Mouse (Mus musculus): ENCODE data around the gene Gga1.
"Not testable (repeated sequence)": the region's sequence is repeated elsewhere in the genome, so short reads cannot be mapped to it uniquely, and the experiment has no call there.

Gga1 gene

DNA sequence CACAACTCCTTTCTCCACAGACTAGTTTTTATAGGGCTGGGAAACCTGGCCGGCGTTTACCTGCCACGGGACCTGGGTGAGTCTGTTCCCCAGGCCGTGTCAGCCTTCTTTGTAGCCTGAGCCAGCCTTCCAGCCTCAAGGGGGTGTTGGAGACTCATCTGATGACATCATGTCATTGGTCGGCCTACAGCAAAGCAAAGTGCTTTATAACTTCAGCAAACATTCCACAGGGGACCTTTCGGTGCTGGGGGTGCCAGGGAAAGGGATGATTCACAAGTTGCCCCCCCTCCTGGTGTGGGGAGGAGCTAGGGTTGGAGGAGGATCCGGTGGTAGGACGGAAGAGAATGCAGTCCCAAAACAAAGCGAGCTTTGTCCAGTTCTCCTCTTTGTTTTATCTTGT lies 32.2 kb upstream of the Gga1 start:
- no peak for ATAC-seq (ENCODE audit: insufficient number of reproducible peaks, low FRiP score, low TSS enrichment)

DNA sequence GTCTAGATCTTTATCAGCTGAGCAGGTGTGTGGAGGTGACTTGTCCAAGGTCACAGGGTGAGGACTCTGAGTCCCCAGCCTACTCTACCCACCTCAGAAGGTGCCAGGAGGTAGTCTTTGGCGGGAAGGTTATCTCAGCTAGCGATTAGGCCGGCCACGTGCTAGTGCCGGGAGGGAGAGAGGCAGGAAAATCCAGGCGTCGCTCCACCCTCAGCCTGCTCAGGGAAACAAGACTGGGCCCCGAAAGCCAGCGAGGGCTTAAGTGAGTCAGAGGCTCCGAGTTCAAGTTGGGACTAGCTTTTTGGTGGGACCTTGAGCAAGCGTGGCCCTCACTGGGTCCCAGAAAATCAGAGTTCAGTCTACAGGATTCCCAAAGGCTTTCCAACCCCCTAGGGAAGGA lies 31.7 kb upstream of the Gga1 start:
- ATAC-seq (ENCODE audit: insufficient number of reproducible peaks, low FRiP score, low TSS enrichment) = no peak

DNA sequence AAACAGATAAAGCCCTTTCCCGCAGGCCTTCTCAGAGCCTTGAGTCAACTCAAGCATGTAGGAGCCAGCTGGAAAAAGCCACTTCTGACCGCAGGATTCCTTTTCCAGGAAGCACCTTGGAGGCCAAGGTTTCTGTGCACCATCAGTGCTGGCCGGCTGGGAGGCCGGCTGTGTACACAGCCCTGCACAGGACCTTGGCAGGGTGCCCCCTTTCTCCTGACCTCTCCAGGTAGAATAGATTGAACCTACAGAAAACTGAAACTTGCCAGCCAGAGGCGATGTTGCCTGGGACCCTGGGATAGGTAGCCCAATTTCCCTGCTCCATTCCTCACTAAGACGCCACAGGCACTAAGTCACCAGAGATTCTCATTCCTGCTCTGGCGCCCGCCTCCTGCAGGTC lies 31.1 kb upstream of the Gga1 start:
- no peak for ATAC-seq (ENCODE audit: insufficient number of reproducible peaks, low FRiP score, low TSS enrichment)

DNA sequence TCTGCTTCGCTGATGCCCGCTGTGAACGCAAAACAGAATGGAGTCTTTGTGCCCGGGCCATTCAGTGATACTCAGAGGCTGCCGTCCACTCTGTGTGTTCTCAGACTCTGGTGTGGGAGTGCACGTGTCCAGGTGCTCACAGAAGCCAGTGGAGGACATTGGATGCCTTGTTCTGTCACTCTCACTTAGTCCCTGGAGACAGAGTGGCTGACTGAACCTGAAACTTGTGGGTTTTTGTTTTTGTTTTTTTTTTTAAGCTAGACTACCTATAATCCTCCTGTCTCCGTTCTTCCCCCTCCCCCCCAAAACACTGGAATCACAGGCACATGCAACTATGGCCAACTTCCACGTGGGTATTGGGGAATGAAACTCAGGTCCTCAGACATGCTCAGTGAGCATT lies 30.6 kb upstream of the Gga1 start:
- ATAC-seq (ENCODE audit: insufficient number of reproducible peaks, low FRiP score, low TSS enrichment) = no peak

DNA sequence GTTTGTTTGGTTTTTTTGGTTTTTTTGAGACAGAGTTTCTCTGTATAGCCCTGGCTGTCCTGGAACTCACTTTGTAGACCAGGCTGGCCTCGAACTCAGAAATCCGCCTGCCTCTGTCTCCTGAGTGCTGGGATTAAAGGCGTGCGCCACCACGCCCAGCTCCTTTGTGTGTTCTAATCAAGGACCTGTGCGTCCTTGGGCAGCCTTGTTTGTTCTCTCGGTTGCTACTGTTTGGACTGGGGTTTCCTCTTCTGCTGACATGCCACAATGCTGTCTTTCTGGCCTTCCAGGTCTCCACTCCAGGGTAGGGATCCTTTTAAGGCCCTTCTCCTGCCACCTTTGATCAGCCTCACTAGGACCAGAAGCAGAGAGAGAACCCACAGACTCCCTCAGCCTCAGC lies 30.2 kb upstream of the Gga1 start:
- ATAC-seq (ENCODE audit: insufficient number of reproducible peaks, low FRiP score, low TSS enrichment) = not testable (repeated sequence)

DNA sequence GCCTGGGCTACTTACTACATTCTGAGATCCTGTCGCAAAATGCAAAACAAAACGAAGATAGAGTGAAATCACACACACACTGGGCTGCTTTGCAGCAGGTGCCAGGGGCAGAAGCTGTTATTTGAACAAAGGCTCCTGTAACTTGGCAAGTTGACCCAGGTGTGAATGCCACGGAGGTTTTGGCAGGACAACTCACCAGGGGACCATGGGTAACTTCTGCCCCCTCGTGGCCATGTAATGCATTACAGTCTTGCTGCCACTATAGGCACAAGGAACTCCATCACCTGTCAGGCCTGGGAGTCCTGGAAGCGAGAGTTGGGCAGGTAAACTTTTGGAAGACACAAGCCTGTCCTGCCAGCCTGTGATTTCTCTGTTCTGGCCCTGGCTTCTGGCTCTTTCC lies 28.5 kb upstream of the Gga1 start:
- no peak for ATAC-seq (ENCODE audit: insufficient number of reproducible peaks, low FRiP score, low TSS enrichment)

DNA sequence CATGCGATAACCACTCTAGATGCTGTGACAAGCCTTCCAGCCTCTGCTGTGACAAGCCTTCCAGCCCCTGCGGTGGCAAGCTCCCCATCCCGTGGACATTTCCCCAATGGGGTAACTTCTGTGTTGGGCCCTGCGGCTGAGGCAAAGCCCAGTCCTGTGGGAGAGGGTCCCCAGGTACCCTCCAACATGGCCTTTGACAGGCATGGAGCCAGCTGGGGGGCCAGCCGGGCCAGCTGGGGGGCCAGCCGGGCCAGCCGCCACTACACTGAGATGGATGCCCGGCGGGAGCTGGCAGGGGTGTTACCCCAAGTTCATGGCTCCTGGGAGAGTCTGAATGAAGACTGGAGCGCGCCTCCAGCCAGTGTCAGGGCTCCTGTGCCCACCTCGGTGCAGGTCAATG lies 27.5 kb upstream of the Gga1 start:
- no peak for ATAC-seq (ENCODE audit: insufficient number of reproducible peaks, low FRiP score, low TSS enrichment)

DNA sequence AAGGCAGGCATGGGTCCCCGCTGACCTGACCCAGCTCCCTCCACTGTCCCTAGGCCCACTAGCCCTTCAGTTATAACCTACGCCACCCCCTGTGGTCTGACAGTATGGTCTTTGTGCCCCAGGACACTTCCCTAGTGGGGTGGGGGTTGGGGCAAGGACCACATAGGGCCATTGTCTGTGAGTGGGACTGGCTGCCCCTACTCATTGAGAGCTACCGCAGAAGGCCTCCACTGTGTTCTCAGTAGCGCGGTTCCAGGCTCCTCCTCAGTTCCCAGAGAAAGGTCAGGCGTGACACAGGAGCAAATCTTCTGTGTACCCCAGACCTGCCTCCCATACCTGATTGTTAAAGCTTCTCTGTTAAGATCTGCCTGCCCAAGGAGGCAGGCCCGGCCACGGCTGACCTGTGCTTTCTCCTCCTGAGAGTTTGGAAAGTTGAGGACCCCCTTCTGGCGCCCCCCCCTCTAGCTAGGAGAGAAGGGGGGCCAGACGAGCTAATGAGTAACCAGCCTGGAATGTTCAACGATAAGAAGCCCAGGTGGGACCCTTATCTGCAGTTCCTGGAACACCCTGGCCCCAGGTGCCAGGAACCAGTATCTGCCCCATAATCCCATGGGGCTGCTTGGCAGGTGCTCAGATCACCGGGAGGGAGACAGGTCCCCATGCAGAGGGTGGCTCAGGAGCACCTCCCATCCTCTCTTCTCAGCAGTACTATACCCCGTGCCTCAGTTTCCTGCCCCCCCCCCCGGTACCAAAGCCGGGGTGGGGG lies 26.7 kb upstream of the Gga1 start:
- ATAC-seq (ENCODE audit: insufficient number of reproducible peaks, low FRiP score, low TSS enrichment) = no peak

DNA sequence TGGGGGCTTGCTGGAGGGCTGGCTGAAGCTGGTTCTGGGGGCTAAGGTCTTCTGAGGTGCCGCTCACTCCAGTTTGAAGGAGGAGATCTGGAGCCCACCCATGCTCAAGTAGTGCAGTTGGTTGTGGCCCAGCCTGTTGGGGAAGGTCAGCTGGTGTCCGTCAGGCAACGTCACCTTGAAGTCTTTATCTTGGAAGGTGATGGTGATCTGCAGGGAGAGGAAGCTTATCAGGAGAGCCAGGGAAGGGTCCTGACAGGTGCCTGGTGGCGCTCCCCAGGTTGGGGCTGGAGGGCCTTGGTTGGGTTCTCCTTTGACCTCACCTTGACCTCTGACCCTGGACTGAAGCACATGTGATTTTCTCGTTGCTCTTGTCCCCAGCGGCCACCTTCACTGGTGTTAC lies 26.0 kb upstream of the Gga1 start:
- ATAC-seq (ENCODE audit: insufficient number of reproducible peaks, low FRiP score, low TSS enrichment) = no peak

DNA sequence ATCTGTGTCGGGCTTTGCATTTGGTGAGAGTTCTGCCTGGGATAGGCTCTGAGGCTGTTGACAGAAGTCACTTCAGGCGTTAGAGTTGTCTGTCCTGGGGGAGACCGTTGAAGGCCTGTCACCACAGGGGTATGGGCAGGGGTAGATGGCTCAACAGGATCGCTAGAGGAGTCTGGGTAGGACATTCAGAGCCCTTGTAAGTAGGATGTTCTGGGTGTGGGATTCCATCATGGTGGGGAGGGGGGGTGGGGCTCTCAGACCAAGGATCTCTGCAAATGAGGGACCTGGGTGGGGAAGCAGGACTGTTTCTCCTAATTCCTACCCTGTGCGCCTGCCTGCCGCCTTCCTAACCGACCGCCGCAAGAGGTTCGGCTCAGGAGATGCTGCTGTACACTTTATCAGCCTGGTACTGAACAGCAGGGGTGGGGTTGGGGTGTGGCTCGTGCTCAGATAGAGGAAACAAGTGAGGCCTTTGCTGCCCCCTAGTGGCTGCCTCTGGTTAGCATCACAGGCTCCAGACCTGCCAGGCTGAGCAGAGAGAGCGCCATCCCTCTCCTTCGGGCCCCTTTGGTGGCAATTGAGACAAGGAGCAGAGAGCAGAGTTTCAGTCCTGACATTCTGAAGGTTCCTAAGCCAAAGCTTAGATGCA lies 25.4 kb upstream of the Gga1 start:
- peak; percentile 74; the same call in 1 of the 2 replicates for ATAC-seq (ENCODE audit: insufficient number of reproducible peaks, low FRiP score, low TSS enrichment)

DNA sequence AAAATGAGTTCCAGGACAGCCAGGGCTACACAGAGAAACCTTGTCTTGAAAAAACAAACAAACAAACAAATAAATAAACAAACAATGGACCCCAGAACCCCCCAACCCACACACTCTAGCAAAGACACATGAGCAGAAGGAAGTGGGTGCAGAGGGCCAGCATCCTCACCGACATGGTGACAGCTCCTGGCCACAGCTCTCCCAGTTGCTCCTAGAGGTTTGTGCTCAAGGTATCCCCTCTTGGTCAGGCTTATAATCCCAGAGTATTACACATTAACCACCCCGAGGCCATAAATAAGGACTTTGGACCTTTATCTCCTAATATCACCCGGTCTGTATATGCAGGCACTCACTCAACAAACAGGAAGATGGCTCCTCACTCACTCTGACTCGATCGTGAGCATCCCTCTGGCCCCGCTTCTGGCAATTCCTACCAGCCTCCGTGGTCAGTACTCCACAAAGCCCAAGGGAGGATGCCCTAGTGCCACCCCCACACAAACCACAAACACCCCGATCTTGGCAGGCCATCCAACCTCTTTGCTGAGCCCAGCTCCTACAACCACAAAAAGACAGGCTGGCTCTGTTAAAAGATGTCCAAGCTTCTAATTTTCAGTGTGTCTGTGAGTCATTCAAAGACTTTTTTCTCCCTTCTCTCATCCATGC lies 21.6 kb upstream of the Gga1 start, which contains the start of gene Lgals2:
Lgals2 (minus strand) TSS at position 227 of the 663 bp plus-strand sequence.
- no peak for ATAC-seq (ENCODE audit: insufficient number of reproducible peaks, low FRiP score, low TSS enrichment)

DNA sequence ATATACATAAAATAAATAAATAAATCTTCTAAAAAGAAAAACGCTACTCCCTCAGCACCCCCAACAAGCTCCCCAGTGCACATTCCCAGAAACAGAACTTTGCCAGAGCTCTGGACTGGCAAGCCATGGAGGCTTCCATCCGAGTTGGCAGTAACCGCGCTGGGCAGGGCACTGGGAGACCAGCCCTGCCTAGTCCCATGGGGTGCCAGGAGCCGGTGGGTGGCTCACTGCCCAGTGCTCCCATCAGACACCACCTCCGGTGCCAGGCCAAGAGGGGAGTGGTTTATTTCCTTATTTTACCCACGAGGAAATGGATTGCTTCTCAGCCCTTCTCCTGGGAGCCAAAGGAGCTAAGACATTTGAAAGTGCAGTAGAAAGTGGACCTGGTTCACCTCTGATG lies 20.0 kb upstream of the Gga1 start:
- no peak for ATAC-seq (ENCODE audit: insufficient number of reproducible peaks, low FRiP score, low TSS enrichment)

DNA sequence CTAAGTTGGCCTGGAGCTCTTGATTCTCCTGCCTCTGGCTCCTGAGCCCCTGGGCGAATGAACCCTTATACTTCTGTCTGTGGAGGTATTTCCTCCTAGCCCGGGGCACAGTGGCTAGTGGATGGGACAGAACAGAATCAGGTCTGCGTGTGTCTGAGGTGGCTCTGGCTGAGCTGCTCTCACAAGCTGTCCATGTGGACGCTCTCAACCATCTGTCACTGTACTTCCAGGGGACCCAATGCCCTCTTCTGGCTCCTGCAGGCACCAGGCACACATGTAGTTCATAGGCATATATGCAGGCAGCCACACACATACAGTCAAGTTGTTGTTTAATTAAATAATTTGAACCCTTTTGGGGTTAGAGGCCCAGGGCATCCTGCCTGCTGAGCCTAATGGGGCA lies 17.7 kb upstream of the Gga1 start:
- ATAC-seq (ENCODE audit: insufficient number of reproducible peaks, low FRiP score, low TSS enrichment) = peak; percentile 93

DNA sequence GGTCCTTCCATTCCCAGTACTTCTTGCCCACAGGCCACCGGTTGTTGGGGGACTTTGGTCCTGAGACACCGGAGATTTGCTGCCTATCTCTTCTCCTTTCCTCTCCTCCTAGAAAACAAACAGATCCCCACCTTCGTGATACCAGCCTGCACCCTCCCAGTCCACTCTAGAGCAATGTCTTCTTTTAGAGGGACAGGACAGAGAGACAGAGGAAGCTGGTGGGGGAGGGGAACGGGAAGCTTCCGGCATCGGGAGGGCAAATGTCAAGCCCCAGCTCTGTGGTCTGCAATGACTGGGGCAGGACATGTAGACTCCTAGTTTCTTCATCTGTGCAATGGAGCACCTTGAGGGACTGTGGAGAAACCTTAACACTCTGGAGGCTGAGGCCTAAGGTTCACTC lies 17.3 kb upstream of the Gga1 start:
- no peak for ATAC-seq (ENCODE audit: insufficient number of reproducible peaks, low FRiP score, low TSS enrichment)

DNA sequence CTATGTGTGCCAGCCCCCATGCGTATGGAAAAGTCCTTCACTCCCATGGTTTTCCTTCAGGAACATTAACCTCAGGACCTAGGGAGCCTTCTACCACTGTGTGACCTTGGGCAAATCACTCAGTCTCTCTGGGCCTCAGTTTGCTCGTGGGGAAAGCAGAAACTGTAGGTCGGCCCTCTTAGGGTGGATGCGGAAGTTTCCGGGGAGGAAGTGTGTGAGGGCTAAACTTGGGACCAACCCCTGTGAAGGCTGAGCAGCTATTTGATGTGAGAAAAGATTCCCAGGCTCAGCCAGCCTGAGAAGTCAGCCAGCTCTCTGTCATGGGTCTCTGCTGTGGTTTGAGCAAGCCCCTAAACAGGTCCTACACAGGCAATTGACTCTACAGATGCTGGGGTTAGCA lies 14.7 kb upstream of the Gga1 start:
- ATAC-seq (ENCODE audit: insufficient number of reproducible peaks, low FRiP score, low TSS enrichment) = no peak

DNA sequence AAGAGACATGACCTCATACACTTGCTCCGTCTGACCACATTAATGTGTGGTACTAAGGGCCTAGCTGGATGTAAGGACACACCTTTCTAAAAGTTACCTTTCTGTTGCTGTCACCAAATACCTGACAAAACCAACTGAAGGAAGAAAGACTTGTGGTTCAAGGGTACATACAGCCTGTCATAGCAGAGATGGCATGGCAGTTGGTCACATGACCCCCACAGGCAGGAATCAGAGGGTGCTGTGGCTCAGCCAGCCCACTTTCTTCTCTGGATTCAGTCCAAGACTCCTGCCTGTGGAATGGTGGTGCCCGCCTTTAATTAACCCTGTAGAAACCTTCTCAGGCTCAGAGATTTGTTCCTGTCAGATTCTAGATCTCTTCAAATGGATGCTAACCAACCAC lies 13.8 kb upstream of the Gga1 start:
- no peak for ATAC-seq (ENCODE audit: insufficient number of reproducible peaks, low FRiP score, low TSS enrichment)

DNA sequence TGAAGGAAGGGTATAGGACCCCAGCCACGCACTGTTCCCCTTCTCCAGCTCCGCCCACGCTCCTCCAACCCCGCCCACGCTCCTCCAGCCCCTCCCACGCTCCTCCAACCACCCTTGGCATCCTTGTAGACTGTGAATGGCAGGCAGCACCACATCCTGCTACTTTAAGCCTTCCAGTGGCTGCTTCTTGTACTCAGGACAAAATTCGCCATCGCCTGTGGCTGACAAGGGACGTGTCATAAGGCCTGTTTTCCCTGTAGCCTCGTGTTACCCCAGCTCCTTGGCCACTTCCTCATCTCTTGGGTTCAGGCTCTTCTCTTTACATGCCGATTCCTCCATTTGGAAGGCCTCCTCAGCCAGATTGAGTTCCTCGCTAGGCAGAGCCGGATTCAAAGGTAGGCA lies 13.1 kb upstream of the Gga1 start:
- no peak for ATAC-seq (ENCODE audit: insufficient number of reproducible peaks, low FRiP score, low TSS enrichment)

DNA sequence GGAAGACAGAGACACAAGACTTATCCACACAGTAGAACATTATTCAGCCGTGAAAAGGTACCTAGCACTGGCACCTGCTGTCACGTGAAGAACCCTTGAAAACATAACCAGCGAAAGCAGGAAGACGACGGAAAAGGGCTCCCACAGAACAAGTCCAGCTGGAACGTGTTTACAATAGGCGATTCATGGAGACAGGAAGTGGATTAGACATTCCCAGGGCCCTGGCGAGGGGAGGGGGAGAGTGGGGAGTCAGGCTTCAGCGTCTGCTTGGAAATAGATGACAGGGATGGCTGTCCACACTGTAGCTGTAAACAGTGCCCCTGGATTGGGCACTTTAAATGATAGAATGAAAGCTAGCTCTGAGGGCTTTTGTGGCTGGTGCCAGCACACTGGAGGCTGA lies 8.6 kb upstream of the Gga1 start:
- no peak for ATAC-seq (ENCODE audit: insufficient number of reproducible peaks, low FRiP score, low TSS enrichment)

DNA sequence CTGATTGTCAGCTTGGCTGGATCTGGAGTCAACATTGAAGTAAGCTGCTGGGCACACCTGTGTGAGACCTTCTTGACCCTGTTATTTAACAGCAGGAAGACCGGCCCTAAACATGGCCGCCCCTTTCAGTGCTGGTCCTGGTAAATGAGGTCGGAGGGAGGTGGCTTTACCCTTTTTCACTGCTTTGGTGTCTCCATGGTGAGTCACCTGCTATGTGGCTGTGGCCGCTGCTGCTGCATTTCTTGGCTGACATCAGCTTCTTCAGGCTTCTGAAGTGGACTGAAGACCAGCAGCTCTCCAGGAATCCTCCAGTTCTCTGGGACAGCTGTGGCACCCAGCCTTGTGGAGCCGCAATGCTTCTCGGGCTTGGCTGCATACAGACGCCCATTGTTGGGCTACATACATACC lies 8.2 kb upstream of the Gga1 start:
- ATAC-seq (ENCODE audit: insufficient number of reproducible peaks, low FRiP score, low TSS enrichment) = no peak

DNA sequence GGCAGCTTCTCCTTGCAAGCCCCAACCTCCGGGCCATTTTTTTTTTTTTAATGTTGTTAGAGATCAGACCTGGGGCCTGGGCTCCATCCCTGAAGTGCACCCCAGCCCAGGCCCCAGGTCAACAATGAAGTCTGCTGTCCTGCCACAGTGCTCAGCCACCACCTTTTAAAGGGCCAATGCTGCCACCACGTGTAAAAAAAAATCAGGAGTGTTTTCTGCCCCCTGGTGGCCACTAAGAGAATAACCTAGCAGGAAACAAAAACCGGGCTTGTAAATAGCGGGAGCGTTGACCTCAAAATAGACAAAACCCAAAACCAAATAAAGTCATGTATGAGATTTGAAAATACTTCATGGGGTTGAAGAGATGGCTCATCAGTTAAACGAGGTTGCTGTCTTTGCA lies 7.2 kb upstream of the Gga1 start:
- peak; percentile 68; the same call in 1 of the 2 replicates for ATAC-seq (ENCODE audit: insufficient number of reproducible peaks, low FRiP score, low TSS enrichment)

DNA sequence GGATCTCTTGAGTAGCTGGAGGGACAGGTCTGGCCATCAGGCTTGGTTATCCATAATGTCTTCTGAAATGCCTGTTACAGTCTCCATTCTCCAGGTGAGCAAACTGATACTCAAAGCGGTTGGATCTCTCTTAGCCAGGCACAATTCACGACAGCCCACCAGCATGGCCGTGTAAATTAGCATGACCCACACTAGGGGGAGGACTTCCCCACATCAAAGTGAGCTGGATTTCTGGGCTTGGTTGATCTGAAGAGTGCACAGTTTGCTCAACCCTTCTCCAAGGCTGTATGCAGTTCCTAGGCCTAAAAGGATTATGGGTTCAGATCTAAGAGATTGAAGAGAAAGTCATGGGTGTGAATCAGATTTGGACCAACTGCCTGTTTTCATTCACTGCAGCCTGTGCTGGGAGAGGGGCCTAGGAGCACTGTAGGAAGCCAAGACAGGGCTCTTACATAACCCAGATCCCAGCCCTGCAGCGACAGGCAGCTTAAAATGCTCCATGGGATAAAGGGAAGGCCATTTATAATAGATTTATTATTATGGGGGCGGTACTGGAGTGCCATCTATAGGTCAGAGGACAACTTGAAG lies 4.9 kb upstream of the Gga1 start:
- no peak for ATAC-seq (ENCODE audit: insufficient number of reproducible peaks, low FRiP score, low TSS enrichment)

All from cerebellum, adult (tissue).